Mouse (Mus musculus): ENCODE data around the gene Zfp1.

DNA sequence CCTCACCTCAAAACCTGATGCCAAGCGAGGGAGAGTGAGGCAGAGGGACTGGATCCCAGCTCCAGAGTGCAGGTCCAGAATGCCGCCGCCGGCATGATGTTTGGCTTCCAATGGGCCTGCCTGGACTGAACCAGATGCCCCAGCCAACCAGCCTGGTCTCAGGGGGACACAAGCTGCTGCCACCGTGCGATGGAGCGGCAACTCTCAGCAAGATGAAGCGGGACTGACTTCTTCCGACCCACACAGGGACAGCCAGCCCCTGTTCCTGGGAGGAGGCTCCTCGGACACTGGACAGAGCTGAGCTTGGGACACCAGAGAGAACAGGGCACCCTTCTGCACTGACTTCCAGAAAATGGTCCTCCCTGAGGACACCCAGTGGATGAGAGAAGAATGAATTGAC lies 20.6 kb upstream of the Zfp1 start:
- 0 out of 2 replicates have a peak, but pooled peaks have one; percentile 6 for TF ChIP-seq CTCF (conservative IDR thresholded peaks at IDR 0.05; ENCODE audit: insufficient read depth, insufficient read length, low read depth, low read length)
- TF ChIP-seq POLR2A (IDR thresholded peaks at IDR 0.05; ENCODE audit: low read depth, low read length) = no peak

Measured in kidney, adult 2 months (tissue).